In the genomic region with DNA sequence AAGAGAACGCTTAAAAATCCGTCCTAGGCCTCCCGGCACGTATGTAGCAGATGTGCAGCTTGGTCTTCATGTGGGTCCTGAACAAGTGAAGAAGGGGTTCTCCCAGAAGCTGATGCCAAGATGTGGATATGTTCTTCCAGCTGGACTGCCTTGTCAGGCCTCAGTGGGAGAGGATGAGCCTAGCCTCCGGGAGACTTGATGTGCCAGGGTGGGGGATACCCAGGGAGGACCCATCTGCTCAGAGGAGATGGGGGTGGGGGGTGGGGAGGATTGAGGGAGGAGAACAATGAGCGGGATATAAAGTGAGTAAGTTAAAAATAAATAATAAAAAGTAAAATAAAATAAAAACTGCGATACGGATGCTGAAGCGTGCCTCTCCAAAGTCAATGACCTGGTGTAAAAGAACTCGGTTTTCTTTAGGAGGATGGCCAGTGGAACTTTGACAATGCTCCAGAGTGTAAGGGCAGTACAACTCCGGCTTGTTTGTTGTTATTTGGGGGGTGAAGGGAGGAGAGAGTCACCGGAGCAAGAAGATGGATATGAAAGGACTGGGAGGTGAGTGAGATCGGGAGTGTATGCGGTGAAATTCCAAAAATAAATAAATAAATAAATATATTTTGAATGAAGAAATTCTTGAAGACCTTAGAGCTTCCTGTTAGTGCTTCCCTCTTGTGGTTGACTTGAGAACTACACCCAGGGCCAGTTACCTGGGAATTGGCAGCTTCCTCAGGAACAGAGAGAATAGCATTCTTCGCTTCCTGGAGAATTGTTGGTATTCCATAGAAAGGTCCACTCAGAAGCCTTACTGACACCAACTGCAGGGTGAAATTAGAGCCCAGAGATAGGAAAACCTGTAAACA, we compare ENCODE assay signal across 8 mouse cellular contexts.
DNase-seq lines count a peak whose midpoint lies in the region; ATAC-seq and TF ChIP-seq lines count a peak whose summit lies in the region.
"Had no signal": no experiment of that assay in that cellular context is flagged by ENCODE, and none has a peak within 500 bp of the region (broad histone marks: within the 10 kb centered on the region; RNA-seq: fewer than 3 reads in every experiment).

No protein-coding gene starts in this region.

- no peak overlapping the region for H3K4me3 ChIP-seq in embryonic facial prominence, embryonic 11.5 days (ENCODE audit: low read depth, low read length)
- no peak overlapping the region for H3K4me3 ChIP-seq in intestine, embryonic 15.5 days (replicated peaks)
- H3K4me3 ChIP-seq in liver, postnatal 0 days (ENCODE audit: low read depth, low read length), result no peak overlapping the region
- H3K4me3 ChIP-seq: neural tube, embryonic 13.5 days had no signal

- 72% methylated on average over 15 of the region's 15 CpGs for WGBS in embryonic facial prominence, embryonic 11.5 days
- 75% methylated on average over 15 of the region's 15 CpGs for WGBS in intestine, embryonic 15.5 days
- WGBS in liver, postnatal 0 days (ENCODE audit: insufficient replicate concordance), result 66% methylated on average over 15 of the region's 15 CpGs

- no peak for TF ChIP-seq EP300 in liver, postnatal 0 days (IDR thresholded peaks at IDR 0.05; ENCODE audit: low read depth)

- no peak for ATAC-seq in embryonic facial prominence, embryonic 11.5 days (replicated peaks; ENCODE audit: insufficient number of reproducible peaks, low FRiP score, low TSS enrichment, low read depth)
- peak; percentile 10; the same call in 1 of the 2 replicates for ATAC-seq in intestine, embryonic 15.5 days
- ATAC-seq in liver, postnatal 0 days, result no peak

- no peak overlapping the region for H3K27ac ChIP-seq in embryonic facial prominence, embryonic 11.5 days (replicated peaks; ENCODE audit: low read depth, low read length)
- H3K27ac ChIP-seq in intestine, embryonic 15.5 days, result no peak overlapping the region
- H3K27ac ChIP-seq in liver, postnatal 0 days (ENCODE audit: low read depth), result no peak overlapping the region
- H3K27ac ChIP-seq: neural tube, embryonic 13.5 days had no signal

- DNase-seq in urinary bladder, postnatal 14 days (ENCODE audit: low spot score), result peak; percentile 54
- DNase-seq in urinary bladder, postnatal 4 days (ENCODE audit: low spot score in 2 of 2), result no peak
- DNase-seq in adrenal gland, postnatal 25 days, result peak; percentile 27
- peak; percentile 81 for DNase-seq in embryonic facial prominence, embryonic 11.5 days (ENCODE audit: low spot score)
- peak; percentile 48 for DNase-seq in liver, postnatal 0 days
- peak; percentile 70 for DNase-seq in retina, postnatal 1 day

- peak; percentile 71 for TF ChIP-seq CTCF in liver, postnatal 0 days (IDR thresholded peaks at IDR 0.05; ENCODE audit: low read depth)

- H3K4me1 ChIP-seq in embryonic facial prominence, embryonic 11.5 days (ENCODE audit: control insufficient read depth, insufficient read depth, low read length), result no peaks in the 10 kb centered on the region
- no peaks in the 10 kb centered on the region for H3K4me1 ChIP-seq in intestine, embryonic 15.5 days (replicated peaks)
- H3K4me1 ChIP-seq in liver, postnatal 0 days (ENCODE audit: insufficient read depth), result no peaks in the 10 kb centered on the region
- H3K4me1 ChIP-seq: neural tube, embryonic 13.5 days had no signal

- H3K27me3 ChIP-seq in embryonic facial prominence, embryonic 11.5 days (ENCODE audit: control insufficient read depth, insufficient read depth, low read length), result no peaks in the 10 kb centered on the region
- H3K27me3 ChIP-seq in intestine, embryonic 15.5 days (replicated peaks), result no peaks in the 10 kb centered on the region
- no peaks in the 10 kb centered on the region for H3K27me3 ChIP-seq in liver, postnatal 0 days (ENCODE audit: insufficient read depth, low read length)
- H3K27me3 ChIP-seq: neural tube, embryonic 13.5 days had no signal

- H3K4me2 ChIP-seq in embryonic facial prominence, embryonic 11.5 days (ENCODE audit: low read depth, low read length), result no peak overlapping the region
- H3K4me2 ChIP-seq in intestine, embryonic 15.5 days (replicated peaks), result no peak overlapping the region
- H3K4me2 ChIP-seq in liver, postnatal 0 days (ENCODE audit: low read depth, low read length), result no peak overlapping the region
- H3K4me2 ChIP-seq: neural tube, embryonic 13.5 days had no signal

- H3K9ac ChIP-seq in embryonic facial prominence, embryonic 11.5 days (replicated peaks; ENCODE audit: low read length), result no peak overlapping the region
- no peak overlapping the region for H3K9ac ChIP-seq in intestine, embryonic 15.5 days
- H3K9ac ChIP-seq in liver, postnatal 0 days (replicated peaks), result no peak overlapping the region
- H3K9ac ChIP-seq: neural tube, embryonic 13.5 days had no signal

- H3K9me3 ChIP-seq in embryonic facial prominence, embryonic 11.5 days (replicated peaks; ENCODE audit: control insufficient read depth, low read length), result no peaks in the 10 kb centered on the region
- H3K9me3 ChIP-seq in intestine, embryonic 15.5 days, result no peaks in the 10 kb centered on the region
- H3K9me3 ChIP-seq in liver, postnatal 0 days (ENCODE audit: low read length), result no peaks in the 10 kb centered on the region
- H3K9me3 ChIP-seq: neural tube, embryonic 13.5 days had no signal

- no peaks in the 10 kb centered on the region; the same call in 1 of the 2 replicates for H3K36me3 ChIP-seq in embryonic facial prominence, embryonic 11.5 days (replicated peaks; ENCODE audit: control insufficient read depth, insufficient read depth, low read depth, low read length)
- H3K36me3 ChIP-seq in intestine, embryonic 15.5 days, result no peaks in the 10 kb centered on the region
- no peaks in the 10 kb centered on the region for H3K36me3 ChIP-seq in liver, postnatal 0 days (replicated peaks; ENCODE audit: insufficient read depth, low read length)
- H3K36me3 ChIP-seq: neural tube, embryonic 13.5 days had no signal

Comparison
In these comparisons a context has a peak if more than half of its experiments do, and no peak if none do; other contexts are left out.
1. DNase-seq: peak in urinary bladder, postnatal 14 days (single experiment), adrenal gland, postnatal 25 days (single experiment), embryonic facial prominence, embryonic 11.5 days (single experiment), liver, postnatal 0 days (single experiment) and retina, postnatal 1 day (single experiment); none in urinary bladder, postnatal 4 days (0 of 2).